Mouse (Mus musculus): Measurements from ENCODE around the gene Nfia. TPM values are rescaled to one million over a fixed set of nuclear protein-coding genes. Genes with fewer than 3 reads are reported as not detected.

Gene Nfia
- polyA plus RNA-seq, 1 experiment from 2014 or later: 49.2 TPM

DNA sequence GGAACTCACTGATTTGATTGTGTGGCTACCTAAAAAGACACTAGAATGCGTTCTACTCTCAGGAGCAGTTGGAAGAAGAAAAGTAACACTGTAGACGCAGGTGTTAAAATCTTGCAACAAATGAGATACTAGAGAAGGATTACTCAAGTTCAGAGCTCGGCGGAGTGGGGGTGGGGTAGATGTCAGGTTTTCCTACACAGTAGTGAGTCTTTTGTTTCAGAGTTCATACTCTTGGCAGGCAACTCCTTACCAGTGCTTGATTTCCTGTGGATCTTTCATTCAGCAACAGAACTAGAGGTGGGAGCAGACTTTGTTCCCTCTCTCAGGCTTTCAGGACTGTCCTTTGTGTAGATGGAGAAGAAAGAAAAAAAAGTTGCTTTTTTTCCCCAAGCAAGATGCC lies 51.9 kb downstream of the Nfia start:
- Histone ChIP-seq H3K4me3 (replicated peaks; ENCODE audit: low read length) (no peak overlapping the region), H3K36me3 (replicated peaks; ENCODE audit: control insufficient read depth, insufficient read depth) (no peaks in the 10 kb centered on the region), H3K4me2 (replicated peaks) (no peak overlapping the region), H3K27me3 (ENCODE audit: control insufficient read depth, insufficient read depth, low read length) (no peaks in the 10 kb centered on the region), H3K9ac (no peak overlapping the region), H3K4me1 (replicated peaks; ENCODE audit: control insufficient read depth, insufficient read depth, low read length) (peaks cover 26% of the 10 kb centered on the region), H3K27ac (no peak overlapping the region), H3K9me3 (ENCODE audit: control insufficient read depth, low read length) (no peaks in the 10 kb centered on the region)
- no peak for DNase-seq (ENCODE audit: low spot score)
- 55% methylated on average over 4 of the region's 4 CpGs for WGBS
- no peak for ATAC-seq (ENCODE audit: low FRiP score)

DNA sequence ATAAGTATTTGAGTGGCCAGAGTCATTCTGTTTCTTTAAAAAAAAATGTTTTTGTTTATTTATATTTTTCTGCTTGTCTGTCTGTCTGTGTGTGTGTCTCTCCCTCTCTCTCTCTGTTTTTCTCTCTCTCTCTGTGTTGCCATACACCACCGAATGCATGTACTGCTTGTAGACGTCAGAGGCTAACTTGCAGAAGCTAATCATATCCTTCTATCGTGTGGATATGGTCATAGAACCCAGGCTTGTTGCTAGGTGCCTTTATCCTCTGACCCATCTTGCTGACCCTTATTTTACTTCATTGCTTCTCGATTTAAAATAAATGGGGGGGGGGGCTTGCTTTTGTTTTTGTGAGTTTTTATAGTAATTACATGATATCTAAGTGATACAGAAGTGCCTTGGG lies 52.9 kb downstream of the Nfia start:
- 53% methylated on average over 4 of the region's 4 CpGs for WGBS
- ATAC-seq (ENCODE audit: low FRiP score) (no peak), DNase-seq (ENCODE audit: low spot score) (no peak)
- H3K4me1 ChIP-seq (replicated peaks; ENCODE audit: control insufficient read depth, insufficient read depth, low read length): peaks cover 28% of the 10 kb centered on the region
- no peak overlapping the region for H3K9ac ChIP-seq
- H3K4me2 ChIP-seq (replicated peaks): no peak overlapping the region
- H3K4me3 ChIP-seq (replicated peaks; ENCODE audit: low read length): no peak overlapping the region
- no peak overlapping the region for H3K27ac ChIP-seq
- no peaks in the 10 kb centered on the region for H3K36me3 ChIP-seq (replicated peaks; ENCODE audit: control insufficient read depth, insufficient read depth)
- H3K9me3 ChIP-seq (ENCODE audit: control insufficient read depth, low read length): no peaks in the 10 kb centered on the region
- no peaks in the 10 kb centered on the region for H3K27me3 ChIP-seq (ENCODE audit: control insufficient read depth, insufficient read depth, low read length)

DNA sequence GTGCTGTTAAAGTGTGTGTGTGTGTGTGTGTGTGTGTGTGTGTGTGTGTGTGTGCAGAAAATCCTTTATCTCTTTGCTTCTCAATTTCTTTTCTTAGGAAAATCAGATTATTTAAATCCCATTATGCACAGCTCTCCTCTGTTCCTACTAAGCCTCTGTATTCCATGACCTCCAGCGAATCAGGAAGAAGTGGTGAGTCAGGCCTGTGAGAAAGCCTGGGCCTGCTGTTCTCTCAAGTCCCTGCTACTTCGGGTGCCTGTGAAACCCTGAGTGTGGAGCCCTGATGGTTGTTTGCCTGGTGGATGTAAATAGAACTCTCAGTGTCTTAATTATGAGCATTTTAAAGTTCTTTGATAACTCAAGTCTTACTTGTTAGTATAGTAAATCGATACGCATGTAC lies 53.3 kb downstream of the Nfia start:
- DNase-seq (ENCODE audit: low spot score) (no peak), ATAC-seq (ENCODE audit: low FRiP score) (peak; percentile 52; the same call in 1 of the 2 replicates)
- 72% methylated on average over 4 of the region's 4 CpGs for WGBS
- H3K4me3 ChIP-seq (replicated peaks; ENCODE audit: low read length): no peak overlapping the region
- no peaks in the 10 kb centered on the region for H3K27me3 ChIP-seq (ENCODE audit: control insufficient read depth, insufficient read depth, low read length)
- H3K4me2 ChIP-seq (replicated peaks): no peak overlapping the region
- no peaks in the 10 kb centered on the region for H3K9me3 ChIP-seq (ENCODE audit: control insufficient read depth, low read length)
- H3K4me1 ChIP-seq (replicated peaks; ENCODE audit: control insufficient read depth, insufficient read depth, low read length): peaks cover 27% of the 10 kb centered on the region
- no peak overlapping the region for H3K9ac ChIP-seq
- H3K36me3 ChIP-seq (replicated peaks; ENCODE audit: control insufficient read depth, insufficient read depth): no peaks in the 10 kb centered on the region
- no peak overlapping the region for H3K27ac ChIP-seq

DNA sequence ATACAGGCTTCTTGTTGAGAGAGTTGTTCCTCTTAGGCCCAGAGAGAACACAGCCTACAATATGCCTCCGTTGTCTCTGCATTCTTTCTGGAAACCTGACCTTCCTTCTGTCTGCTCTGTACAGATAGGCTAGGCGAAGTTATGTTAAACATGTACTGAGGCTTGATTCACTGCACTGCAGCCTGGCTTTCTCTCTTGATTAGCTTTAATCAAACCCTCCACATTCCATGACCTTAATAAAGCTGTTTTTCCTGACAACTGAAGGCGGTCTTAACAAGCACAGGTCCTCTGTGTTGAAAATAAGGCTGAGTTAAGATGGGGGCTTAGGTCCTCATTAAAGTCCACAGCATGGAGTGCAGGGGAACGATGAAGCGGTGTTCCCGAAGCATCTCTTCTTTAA lies 54.6 kb downstream of the Nfia start:
- WGBS: 60% methylated on average over 6 of the region's 6 CpGs
- DNase-seq (ENCODE audit: low spot score) (no peak), ATAC-seq (ENCODE audit: low FRiP score) (no peak)
- no peak overlapping the region for H3K4me2 ChIP-seq (replicated peaks)
- no peak overlapping the region for H3K27ac ChIP-seq
- H3K9ac ChIP-seq: no peak overlapping the region
- no peaks in the 10 kb centered on the region for H3K36me3 ChIP-seq (replicated peaks; ENCODE audit: control insufficient read depth, insufficient read depth)
- no peak overlapping the region for H3K4me3 ChIP-seq (replicated peaks; ENCODE audit: low read length)
- H3K9me3 ChIP-seq (ENCODE audit: control insufficient read depth, low read length): no peaks in the 10 kb centered on the region
- peaks cover 27% of the 10 kb centered on the region for H3K4me1 ChIP-seq (replicated peaks; ENCODE audit: control insufficient read depth, insufficient read depth, low read length)
- no peaks in the 10 kb centered on the region for H3K27me3 ChIP-seq (ENCODE audit: control insufficient read depth, insufficient read depth, low read length)

DNA sequence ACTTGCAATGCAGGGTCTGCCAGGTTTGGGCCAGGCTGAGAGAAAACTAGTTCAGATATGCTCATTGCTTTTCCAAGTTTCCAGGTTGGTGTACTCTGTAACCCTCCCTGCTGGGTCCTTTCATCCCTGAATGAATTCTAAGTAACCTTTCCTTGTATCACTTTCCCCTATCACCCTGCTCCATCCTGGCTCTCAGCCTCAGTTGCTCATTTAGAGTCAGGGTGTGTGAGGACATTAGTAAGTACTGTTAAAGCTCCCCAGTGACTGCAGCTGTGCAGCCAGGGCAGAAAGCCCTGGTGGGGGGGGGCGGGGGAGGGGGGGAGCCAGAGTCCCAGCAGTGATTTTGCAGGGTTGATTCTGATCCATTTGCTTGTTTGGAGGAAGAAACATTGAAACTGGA lies 56.0 kb downstream of the Nfia start:
- DNase-seq (ENCODE audit: low spot score): no peak

DNA sequence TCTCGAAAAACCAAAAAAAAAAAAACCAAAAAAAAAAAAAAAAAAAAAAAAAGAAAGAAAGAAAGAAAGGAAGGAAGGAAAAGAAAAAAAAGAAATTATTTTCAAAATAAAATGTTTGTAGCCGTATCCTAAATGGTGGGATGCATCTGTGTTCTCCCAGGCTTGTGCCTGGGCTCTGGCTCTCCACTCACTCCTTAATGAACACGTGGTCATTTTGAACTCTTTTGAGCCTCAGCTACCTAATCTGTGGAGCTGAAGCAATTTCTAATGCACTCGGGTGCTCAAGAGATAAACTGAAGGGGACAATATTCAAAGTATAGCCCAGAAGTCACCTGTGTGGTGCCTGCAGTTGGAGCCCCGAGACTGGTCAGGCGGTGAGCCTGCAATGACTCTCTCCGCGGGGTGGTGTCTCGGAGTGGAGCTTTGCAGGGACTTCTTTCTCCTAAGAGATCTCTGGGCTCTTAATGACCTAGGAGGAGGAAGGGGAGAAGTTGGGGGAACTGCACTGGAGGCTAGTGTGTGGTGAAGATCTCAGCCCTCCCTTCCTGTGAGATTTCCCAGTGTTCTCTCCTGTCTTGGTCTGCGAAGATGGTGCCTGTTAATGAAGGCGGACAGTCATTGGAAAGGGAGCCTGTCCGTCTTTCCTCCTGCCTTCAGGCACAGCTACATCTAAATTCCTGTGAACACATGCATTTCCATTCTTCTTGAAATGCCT lies 57.0 kb downstream of the Nfia start:
- WGBS: 84% methylated on average over 11 of the region's 12 CpGs
- ATAC-seq (ENCODE audit: low FRiP score): no peak
- H3K27me3 ChIP-seq (ENCODE audit: control insufficient read depth, insufficient read depth, low read length): no peaks in the 10 kb centered on the region

More for the DNA sequence above, 56.0 kb downstream of the Nfia start:
- Histone ChIP-seq H3K27me3 (ENCODE audit: control insufficient read depth, insufficient read depth, low read length) (no peaks in the 10 kb centered on the region), H3K4me3 (replicated peaks; ENCODE audit: low read length) (no peak overlapping the region), H3K4me2 (replicated peaks) (no peak overlapping the region), H3K27ac (no peak overlapping the region), H3K9ac (no peak overlapping the region), H3K4me1 (replicated peaks; ENCODE audit: control insufficient read depth, insufficient read depth, low read length) (peaks cover 19% of the 10 kb centered on the region), H3K9me3 (ENCODE audit: control insufficient read depth, low read length) (no peaks in the 10 kb centered on the region), H3K36me3 (replicated peaks; ENCODE audit: control insufficient read depth, insufficient read depth) (no peaks in the 10 kb centered on the region)
- ATAC-seq (ENCODE audit: low FRiP score): no peak
- WGBS: 38% methylated on average over 1 of the region's 1 CpGs

DNA sequence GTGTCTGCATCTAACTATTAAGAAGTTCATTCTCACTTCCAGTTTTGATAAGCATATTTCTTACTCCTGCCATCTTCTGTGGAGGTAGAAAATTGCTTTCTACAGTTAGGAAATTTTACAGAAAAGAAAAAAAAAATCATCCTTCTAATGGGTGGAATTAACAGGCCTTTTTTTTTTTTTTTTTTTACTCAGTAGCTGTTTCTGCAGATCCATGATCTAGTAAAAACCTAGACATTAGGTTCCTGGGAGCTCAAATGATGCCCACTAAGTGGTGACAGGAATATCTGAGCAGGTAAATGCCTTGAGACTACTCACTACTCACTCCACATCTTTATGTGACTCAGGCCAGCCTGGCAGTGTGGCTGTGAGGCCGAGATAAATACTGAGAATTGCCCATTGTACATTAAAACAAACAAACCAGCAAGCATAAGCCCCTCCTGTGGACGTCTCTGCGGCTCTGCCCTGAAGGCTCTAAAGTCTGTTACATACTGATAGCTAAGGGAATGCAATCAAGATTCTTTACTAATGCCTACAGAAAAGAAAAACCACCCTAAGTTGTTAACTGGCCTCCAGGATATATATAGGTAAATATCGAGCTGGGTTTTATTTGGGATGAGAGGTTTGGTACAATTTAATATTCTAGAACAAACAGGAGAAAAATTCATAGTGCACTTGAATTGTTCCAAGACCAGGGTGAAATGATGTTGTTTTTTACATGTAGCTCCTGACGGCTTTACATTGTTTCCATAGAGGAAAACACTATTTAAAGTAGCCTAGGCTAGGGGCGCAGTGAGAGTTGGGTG lies 57.7 kb downstream of the Nfia start:
- no peak overlapping the region for H3K4me3 ChIP-seq (replicated peaks; ENCODE audit: low read length)
- no peak overlapping the region for H3K27ac ChIP-seq
- H3K27me3 ChIP-seq (ENCODE audit: control insufficient read depth, insufficient read depth, low read length): no peaks in the 10 kb centered on the region
- DNase-seq (ENCODE audit: low spot score): no peak
- no peak overlapping the region for H3K4me2 ChIP-seq (replicated peaks)
- WGBS: 60% methylated on average over 6 of the region's 6 CpGs
- peaks cover 6% of the 10 kb centered on the region for H3K4me1 ChIP-seq (replicated peaks; ENCODE audit: control insufficient read depth, insufficient read depth, low read length)
- H3K36me3 ChIP-seq (replicated peaks; ENCODE audit: control insufficient read depth, insufficient read depth): no peaks in the 10 kb centered on the region
- ATAC-seq (ENCODE audit: low FRiP score): no peak
- no peak overlapping the region for H3K9ac ChIP-seq
- no peaks in the 10 kb centered on the region for H3K9me3 ChIP-seq (ENCODE audit: control insufficient read depth, low read length)

More for the DNA sequence above, 57.0 kb downstream of the Nfia start:
- Histone ChIP-seq H3K4me1 (replicated peaks; ENCODE audit: control insufficient read depth, insufficient read depth, low read length) (peaks cover 13% of the 10 kb centered on the region), H3K4me3 (replicated peaks; ENCODE audit: low read length) (no peak overlapping the region), H3K9me3 (ENCODE audit: control insufficient read depth, low read length) (no peaks in the 10 kb centered on the region), H3K36me3 (replicated peaks; ENCODE audit: control insufficient read depth, insufficient read depth) (no peaks in the 10 kb centered on the region), H3K4me2 (replicated peaks) (no peak overlapping the region), H3K9ac (no peak overlapping the region), H3K27ac (no peak overlapping the region)
- no peak for DNase-seq (ENCODE audit: low spot score)

DNA sequence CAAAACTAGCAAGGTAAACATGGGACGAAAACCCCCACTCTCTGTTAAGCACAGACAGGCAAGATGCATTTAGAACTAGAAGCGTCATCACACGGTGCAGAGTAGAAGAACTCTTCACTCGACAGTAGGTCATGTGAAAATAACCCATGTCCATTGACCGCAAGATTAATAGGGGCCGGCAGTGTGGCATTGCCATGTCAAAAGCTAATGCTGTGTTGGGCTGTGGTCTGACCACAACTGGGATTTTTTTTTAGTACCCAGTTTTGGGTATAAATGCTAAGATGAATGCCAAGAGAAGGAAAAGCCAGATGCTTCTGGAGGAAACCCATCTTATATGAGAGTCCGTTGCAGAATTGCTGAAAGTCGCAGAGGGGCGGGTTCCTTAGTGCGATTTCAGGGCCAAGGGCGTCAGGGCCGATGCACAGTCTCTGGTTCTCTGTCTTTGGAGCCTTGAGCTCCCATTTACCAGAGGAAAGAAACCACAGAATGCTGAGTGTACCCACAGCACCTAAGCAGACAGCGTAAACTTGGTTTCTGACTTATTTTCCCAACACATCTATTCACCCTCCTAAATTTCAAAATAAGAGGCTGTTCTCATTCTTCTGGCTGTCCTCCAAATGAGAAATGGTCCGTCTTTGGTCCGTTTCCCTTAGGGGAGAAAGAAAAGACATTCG lies 58.5 kb downstream of the Nfia start:
- no peak for ATAC-seq (ENCODE audit: low FRiP score)
- H3K4me1 ChIP-seq (replicated peaks; ENCODE audit: control insufficient read depth, insufficient read depth, low read length): peaks cover 4% of the 10 kb centered on the region; the same call in 1 of the 2 replicates
- 92% methylated on average over 16 of the region's 16 CpGs for WGBS

DNA sequence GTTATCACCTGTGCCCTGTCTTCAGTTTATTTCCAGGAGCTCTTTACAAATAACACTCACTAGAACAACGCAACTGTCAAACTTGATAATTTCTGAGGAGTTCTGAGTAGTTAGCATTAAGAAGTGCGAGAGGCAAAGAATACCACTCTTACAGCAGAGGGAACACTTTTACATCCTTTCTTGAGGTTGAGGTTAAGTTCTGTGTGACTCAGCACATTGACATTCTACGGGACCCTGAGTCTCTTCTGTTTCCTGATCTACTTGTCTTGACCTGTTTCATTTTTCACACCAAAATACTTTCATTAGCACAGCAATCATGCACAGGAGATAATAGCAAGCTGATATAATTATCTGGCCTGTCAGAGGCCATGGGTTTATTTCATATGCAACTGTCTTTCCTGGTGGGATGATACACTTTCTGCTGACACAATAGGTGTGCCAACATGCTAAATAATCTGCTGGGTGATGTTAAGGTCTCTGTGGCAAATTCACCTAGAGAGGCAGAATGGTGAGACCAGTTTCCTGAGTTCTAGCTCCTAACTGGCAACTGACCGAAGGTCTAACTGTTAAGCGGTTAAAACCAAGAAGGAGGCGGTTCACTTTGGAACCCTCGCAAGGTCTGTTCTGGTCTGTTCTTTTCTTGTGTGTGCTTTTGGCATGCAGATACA lies 59.2 kb downstream of the Nfia start:
- Histone ChIP-seq H3K36me3 (replicated peaks; ENCODE audit: control insufficient read depth, insufficient read depth) (no peaks in the 10 kb centered on the region), H3K4me1 (replicated peaks; ENCODE audit: control insufficient read depth, insufficient read depth, low read length) (peaks cover 4% of the 10 kb centered on the region; the same call in 1 of the 2 replicates), H3K27ac (no peak overlapping the region), H3K4me3 (replicated peaks; ENCODE audit: low read length) (no peak overlapping the region), H3K9me3 (ENCODE audit: control insufficient read depth, low read length) (no peaks in the 10 kb centered on the region), H3K9ac (no peak overlapping the region), H3K27me3 (ENCODE audit: control insufficient read depth, insufficient read depth, low read length) (no peaks in the 10 kb centered on the region), H3K4me2 (replicated peaks) (no peak overlapping the region)
- no peak for ATAC-seq (ENCODE audit: low FRiP score)
- WGBS: 89% methylated on average over 7 of the region's 7 CpGs
- no peak for DNase-seq (ENCODE audit: low spot score)

More for the DNA sequence above, 58.5 kb downstream of the Nfia start:
- H3K27ac ChIP-seq: no peak overlapping the region
- DNase-seq (ENCODE audit: low spot score): no peak
- no peaks in the 10 kb centered on the region for H3K36me3 ChIP-seq (replicated peaks; ENCODE audit: control insufficient read depth, insufficient read depth)
- H3K9me3 ChIP-seq (ENCODE audit: control insufficient read depth, low read length): no peaks in the 10 kb centered on the region
- no peaks in the 10 kb centered on the region for H3K27me3 ChIP-seq (ENCODE audit: control insufficient read depth, insufficient read depth, low read length)
- no peak overlapping the region for H3K4me3 ChIP-seq (replicated peaks; ENCODE audit: low read length)
- no peak overlapping the region for H3K9ac ChIP-seq
- no peak overlapping the region for H3K4me2 ChIP-seq (replicated peaks)
